Mouse (Mus musculus) lung, postnatal 25 days (tissue): ENCODE results near the gene Ranbp17.

Source experiments
- DNase-seq: peaks from one replicate; pipeline ENCODE4 v3.0.0; 2022; ENCODE audit warnings: low spot score

The Ranbp17 gene

DNA sequence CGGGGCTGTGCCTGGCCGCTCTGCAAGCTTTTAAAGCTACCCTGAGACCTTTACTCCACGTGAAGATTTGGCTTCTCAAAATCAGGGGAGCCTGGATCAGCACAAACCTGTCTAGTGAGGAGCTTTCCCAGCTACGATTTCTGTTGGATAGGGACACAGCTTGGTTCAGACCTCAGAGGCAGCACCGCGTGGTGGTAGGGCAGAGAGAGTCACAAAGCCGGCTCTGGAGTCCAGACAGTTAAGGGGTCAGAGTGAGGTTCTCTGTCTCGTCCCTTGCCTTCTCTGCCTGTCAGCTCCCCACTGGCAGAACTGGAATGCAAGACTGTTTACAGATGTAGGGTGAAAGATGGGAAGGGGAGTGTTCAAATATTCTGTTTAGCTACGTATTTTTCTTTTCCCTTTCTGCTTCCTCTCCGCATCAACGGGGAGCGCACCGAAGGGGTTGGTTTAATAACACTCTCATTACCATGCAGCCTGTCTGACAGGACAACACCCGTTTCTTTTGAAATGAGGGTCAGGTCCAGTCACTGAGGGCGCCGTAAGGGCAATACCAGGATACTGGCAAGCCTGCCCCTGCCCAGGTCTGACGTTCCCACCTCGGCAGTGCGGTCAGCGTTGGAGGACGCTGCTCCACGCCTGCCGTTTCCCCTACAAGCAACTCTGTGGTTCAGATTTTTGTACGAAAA is 317.0 kb downstream of the Ranbp17 start:
- no peak for DNase-seq

DNA sequence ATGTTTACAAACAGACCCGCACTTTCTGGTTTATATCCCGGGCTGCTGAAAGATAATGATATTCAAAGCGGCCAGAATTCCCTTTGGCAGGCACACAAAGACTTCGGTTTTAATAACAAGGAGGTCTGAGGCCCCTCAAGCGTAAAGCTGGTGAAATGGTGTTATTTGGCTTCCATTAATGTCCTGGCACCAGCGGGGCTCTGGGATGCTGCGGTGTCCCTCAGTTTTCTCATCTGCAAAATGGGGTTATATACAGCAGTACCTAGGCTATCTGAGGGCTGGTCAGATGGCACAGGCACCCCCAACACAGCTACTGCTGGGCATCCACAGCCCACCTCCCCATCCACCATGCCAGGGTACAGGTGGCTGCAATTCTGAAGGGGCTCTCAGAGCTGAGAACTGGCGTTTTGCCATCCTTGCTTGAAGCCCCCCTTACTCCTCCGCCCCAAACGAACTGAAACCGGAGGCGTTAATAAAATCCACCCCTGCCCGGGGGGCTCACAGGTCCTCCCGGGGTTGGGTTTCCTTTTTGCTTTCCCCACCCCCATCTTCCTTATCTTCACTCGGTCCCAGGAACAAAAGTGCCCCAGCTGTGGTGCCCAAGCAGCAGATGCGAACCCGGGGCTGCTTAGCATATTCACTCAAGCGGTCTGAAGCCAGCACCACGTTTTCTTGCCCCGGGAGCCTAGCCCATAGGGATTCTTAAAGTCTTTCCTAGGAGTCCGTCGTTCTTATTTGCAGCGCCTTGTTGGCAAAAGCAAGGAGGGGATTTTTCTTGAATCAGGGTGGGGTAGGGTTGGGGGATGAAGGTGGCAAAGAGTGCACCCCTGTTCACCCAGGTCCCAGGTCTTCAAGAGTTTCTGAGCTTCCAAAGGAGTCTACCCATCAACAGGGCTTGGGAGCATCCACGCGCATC is 317.8 kb downstream of the Ranbp17 start:
- no peak for DNase-seq

DNA sequence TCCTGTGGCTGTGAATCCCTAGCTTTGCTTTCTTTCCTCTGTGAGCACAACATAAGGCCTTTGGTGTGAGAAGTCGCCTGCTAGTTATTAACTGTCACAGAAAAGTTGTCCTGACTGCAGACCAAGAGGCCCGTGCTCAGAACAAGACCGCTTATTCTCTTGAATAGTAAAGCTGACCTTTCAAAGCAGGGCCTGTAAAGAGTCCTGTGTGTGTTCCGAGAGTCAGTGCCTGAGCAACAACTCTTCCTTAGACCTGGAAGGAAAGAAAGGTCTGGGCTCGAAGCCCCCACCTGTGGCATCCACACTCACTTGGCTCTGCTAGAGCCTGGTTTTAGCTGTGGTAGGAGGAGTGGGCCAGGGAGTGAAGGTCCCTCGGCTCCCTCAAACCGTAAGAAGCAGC is 318.5 kb downstream of the Ranbp17 start:
- DNase-seq: no peak

DNA sequence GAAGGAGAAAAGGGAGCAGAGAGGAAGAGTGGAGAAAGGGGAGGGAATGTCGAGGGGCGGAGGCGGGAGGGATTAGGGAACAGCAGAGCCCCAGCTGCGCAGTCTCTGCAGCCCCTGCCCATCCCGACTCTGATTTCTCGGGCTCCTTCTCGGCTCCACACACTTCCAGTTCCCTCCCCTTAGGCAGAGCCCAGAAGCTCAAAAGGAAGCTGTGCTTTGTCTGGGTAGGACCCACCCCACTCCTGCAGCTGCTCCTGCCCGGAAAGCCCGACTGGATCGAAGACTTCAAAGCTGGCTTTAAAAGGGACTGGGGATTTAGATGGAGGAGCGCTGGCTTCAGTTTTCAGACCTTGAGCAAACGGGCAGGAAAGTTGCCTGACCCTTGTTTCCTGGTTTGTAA is 319.9 kb downstream of the Ranbp17 start:
- no peak for DNase-seq

DNA sequence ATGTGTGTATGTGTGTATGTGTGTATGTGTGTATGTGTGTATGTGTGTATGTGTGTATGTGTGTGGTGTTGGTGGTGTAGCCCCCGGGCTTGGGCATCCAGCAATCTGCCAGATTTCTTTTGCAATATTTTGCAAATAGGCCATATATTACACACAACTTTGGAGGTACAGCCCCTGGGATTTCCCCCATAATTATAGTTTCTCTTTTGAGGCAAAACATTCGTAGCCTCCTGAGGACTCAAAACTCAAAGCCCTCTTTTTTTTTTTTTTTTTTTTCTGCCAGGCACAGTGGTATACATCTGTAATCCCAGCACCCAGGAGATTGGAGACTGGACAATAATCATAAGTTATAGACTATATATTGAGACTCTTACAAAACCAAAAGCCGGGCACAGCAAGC is 331.7 kb downstream of the Ranbp17 start:
- DNase-seq: no peak

DNA sequence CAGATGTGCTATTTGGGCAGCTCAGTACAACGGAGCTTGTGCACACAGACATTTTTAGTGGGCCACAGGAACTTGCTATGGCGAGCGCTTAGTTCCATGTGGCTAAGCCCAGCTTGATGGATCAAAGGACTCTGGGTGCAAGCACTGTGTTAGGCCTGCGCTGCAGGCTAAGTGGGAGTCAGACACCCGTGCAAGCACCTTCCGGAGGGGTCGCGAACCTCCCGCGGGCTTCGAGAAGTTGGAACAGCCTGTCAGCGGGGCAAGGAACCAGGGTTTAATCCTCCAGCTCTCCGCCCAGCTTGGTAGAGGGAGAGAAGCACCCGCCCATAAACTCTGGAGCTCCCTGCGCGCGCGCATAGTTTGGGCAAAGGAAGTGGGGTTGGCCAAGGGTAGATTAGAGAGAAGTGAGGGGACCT is 332.8 kb downstream of the Ranbp17 start:
- DNase-seq: no peak

DNA sequence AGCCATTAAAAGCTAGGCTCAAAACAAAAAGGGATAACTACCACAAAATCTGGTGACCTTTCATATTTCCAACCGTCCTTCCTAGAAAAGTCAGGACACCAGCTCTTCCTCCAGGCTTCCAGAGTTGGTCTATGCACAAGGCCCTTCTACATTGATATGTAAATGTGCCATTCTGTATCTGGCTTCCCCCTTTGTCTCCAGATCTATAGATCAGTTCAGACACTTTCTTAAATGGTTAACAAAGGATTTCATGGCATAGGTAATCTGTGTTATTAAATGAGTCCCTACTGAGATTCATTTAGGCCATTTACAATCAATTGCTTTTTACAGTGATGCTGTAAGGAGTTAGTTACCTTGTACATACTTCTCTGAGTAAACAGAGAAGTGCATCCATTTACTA is 333.7 kb downstream of the Ranbp17 start:
- DNase-seq: no peak

DNA sequence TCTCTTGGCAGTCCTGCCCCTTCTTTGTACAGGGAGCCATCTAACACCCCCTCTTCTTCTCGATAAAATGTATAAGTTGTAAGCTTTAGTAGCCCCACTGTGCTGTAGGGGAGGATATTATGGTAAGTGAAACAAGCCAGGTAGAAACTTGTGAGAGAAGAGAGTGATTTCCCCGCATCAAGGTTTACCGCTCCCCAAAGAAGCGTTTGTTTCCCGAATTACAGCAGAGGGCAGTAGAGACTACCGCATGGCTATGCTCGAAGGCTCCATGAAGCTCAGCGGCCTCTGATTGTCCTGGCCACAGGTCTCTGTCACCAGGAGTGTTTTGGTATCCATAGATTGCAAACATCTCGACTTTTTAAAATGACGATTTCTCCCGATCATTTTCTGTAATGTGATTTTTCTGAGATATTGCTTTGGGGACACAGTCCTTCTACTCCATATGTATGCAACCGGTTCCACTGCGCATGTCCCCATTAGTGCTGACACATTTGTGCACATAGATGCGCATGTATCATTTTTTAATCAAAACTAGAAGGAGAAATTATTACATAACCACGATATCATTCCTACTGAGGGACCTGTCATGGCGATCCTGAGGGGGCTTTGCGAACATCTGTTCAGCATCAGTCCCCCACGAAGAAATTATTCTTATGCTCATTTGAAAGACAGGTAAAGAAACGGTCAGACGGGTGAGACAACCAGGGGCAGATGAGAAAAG is 336.9 kb downstream of the Ranbp17 start:
- DNase-seq: peak; percentile 28

DNA sequence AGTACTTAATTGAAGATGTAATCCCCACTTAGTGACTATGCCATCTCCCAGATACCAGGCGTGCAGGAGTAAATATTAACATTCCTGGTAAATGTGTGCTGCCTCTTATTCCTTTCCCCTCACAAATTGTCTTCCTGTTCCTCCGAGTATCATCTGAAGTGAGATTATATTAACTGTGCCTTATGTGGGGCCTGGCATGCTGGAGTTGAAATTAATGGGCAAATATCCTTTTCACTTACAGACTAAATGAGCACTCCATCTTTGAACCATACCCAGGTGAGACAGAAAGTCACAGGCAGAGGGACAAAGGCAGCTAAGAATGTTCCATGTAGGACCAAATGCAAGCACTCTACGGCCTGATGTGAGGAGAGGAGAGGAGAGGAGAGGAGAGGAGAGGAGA is 337.8 kb downstream of the Ranbp17 start:
- no peak for DNase-seq

DNA sequence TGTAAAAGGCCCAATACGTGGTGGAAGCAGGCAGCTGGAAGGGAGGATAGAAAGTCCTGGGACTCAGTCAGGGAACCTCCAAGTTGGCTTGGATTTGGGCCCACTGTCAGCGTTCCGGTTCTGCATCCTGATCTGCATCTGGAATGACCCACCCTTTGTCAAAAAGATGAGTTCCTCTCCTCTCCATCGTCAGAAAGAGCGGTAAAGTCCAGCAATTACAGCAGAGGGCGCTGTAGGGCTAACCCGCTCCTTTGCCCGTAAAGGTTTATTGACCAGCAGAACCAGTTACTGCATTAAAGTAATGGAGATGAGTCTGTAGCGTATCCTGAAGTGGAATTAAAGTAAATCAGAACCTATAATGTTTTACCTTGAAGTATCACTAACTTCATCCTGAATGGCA is 343.1 kb downstream of the Ranbp17 start:
- peak; percentile 48 for DNase-seq

DNA sequence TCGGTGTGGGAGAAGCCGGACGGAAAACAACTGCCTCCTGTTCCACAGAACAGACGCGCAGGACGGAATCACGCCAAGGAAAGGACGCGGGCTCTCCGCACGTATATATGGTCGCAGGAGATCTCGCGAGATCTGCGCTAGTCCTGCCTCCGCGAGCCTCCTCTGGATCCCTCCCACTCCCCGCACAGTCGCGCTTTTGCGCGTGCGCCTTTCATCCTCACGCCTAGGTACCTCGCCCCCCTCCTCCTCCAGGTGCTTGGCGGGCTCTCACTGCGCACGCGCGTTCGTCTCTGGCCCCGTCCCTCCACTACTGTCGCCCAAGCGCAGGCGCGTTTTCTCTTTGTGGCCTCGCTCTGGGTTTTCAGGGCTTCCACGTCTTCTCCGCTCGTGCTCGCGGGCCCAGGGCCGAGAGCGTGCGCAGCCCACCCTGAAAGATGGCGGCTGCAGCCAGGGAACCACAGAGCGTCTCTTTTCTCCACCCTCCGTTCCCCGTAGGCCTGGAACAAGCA is 350.5 kb downstream of the Ranbp17 start, which contains the start of gene Npm1:
TSS of gene Npm1 (minus strand) at position 209 of the 509 bp plus-strand sequence.
- DNase-seq: peak; percentile 99

DNA sequence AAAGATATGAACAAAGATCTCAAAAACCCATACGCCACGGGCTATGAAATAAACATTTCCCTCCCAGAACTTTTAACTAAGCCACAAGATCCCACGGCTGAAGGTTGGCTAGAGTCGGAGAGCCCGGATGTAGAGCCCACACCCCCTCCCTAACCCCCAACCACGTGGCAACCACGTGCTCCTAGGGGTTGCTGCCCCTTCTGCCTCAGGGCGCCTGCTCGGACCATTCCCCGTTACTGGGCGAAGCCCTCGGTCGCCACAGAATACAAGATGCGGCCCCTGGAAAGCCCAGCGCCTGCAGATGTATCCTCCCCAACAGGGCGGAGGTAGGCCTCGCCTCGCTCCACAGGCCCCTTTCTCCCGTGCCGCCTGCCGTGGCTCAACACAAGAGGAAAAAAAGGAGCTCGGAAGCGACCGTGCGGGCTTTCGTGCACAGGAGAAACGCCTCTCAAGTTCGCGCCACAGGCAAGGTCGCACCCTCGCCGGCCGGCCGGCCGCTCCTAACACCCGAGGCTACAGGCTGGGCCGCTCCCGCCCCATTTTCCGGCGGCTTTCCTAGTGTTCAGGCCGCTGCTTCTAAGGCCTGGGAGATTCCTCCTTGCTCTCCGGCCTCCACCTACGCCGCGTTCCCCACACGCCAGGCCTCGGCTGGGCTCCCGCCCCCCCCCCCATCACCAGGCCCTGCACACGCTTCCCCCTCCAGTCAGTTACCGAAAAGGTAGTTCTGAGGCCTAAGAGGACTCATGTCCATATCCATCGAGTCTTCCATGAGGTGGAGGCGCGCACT is 351.1 kb downstream of the Ranbp17 start:
- peak; percentile 43 for DNase-seq
